Mouse (Mus musculus): ENCODE results near the gene Pdcd2l. TPM values are rescaled to one million over a fixed set of nuclear protein-coding genes. Genes with fewer than 3 reads are reported as not detected.

Pdcd2l gene
- total RNA-seq, 2 experiments from 2014 or later, result 22.8 to 25.4 TPM

DNA sequence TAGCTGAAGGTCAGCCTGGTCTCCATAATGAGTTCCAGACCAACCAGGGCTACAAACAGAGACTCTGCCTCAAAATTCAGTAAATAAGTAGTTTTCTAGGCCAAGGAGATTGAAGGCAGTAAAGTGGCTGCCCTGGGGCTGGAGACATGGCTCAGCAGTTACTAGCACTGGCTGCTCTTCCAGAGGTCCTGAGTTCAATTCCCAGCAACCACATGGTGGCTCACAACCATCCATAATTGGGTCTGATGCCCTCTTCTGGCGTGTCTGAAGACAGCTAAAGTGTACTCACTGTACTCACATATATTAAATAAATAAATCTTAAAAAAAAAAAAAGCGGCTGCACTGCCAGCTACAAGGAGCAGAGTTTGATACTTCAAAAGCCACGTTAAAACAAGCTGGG lies 30.5 kb downstream of the Pdcd2l start:
- DNase-seq (ENCODE audit: low spot score in 2 of 2), result no peak
- intact Hi-C loops (cut with DNase I), result no loop called here

DNA sequence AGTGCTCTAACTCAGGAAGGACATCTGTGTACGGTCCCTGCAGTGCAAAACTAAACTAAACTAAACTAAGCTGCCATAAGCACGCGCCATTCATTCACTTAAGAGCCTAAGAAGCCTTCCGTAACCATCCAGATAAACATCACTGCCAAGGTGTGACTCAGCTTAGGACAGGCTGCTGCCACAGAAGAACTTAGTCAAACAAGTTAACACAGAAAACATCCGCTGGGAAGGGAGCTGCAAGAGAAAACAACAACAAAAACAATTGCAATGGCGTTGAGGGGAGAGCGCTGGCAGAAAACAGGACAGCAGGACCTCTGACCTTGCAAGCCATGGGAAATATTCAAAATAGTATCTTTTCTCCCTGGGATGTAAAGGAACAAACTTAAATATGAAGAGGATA lies 31.8 kb downstream of the Pdcd2l start:
- no peak for DNase-seq (ENCODE audit: low spot score in 2 of 2)
- intact Hi-C loops (cut with DNase I), result no loop called here

DNA sequence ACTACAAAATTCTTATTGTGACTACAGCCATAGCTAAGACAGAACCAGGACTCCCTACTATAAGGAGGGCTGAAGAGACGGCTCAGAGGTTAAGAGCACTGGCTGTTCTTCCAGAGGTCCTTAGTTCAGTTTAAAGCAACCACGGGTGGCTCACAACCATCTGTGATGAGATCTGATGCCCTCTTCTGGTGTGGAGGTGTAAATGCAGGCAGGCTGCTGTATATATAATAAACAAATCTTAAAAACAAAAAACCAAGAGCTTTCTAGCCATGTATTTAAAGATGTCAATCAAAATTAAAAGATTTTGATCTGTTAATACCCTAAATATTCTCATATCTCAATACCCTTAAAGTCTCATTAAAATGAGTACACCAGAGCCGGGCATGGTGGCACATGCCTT lies 37.3 kb downstream of the Pdcd2l start:
- intact Hi-C loops (cut with DNase I), result no loop called here
- no peak for DNase-seq (ENCODE audit: low spot score in 2 of 2)

DNA sequence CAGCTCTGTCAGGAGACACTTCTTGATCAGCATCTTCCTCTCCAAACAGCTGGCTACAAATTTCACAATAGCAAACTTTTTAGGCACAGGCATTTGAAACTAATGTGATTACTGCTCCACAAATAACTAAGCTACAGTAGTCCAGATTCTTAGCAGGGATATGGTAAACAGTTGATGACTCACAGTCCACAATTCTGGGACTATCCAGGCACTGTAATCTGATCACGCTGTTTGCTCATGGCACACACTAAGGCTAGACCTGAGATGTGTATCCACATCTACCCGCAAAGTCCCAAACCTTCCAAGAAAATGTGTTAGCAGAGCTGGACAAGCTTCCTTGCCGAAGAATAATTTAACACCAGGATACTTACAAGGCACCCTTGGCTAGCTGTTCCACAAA lies 38.5 kb downstream of the Pdcd2l start:
- no peak for DNase-seq (ENCODE audit: low spot score in 2 of 2)
- intact Hi-C loops (cut with DNase I), result no loop called here

- intact Hi-C loops (cut with DNase I), result no loop called here
- DNase-seq (ENCODE audit: low spot score in 2 of 2), result no peak
Measured at GRCm38 (mm10) chr7:34147193-34147592, 49.3 kb downstream of the Pdcd2l start.

DNA sequence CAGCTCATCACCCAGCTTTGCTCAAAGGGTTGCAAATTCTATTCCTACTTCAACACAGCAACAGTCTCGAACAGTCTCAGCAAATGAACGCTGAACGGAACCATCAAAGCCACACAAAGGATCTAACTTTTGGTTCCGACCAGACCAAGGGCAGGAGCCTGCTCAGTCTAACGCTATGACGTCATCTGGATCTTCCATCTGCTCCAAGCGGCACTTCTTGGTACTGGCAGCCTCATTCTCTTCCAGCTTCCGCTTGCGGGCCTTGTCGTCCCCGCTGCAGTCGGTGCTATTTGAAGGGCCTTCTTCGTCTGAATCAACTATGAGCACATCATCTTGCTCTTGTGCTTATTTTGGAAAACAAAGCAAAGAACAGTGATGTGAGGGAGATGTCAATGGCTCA lies 55.3 kb downstream of the Pdcd2l start:
- peak; percentile 29 to 64 for DNase-seq (ENCODE audit: low spot score in 2 of 2)

DNA sequence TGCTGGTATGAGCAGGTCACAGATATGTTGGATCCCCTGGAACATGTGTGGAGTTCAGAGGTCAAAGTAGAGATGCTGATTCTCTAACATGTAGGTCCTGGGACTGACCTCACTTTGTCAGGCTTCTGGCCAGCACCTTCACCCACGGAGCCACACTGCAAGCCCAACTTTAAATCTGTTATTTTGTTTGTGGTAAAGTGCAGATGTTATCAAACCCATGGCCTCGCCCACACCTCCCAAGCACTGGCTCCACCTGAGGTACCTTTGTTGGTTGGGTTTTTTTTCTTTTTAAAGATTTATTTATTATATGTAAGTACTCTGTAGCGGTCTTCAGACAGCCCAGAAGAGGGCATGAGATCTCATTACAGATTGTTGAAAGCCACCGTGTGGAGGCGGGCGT lies 57.0 kb downstream of the Pdcd2l start:
- intact Hi-C loops (cut with DNase I), result no loop called here
- no peak for DNase-seq (ENCODE audit: low spot score in 2 of 2)

More for the DNA sequence above, 55.3 kb downstream of the Pdcd2l start:
- intact Hi-C loops (cut with DNase I), result no loop called here

Other genes starting within 250 kb of the Pdcd2l start
- not detected for gene Scgb2b27, start 182.7 kb downstream of the Pdcd2l start, total RNA-seq (2021)
- not detected for gene Scgb1b27, start 175.2 kb downstream of the Pdcd2l start, total RNA-seq (2021)
- gene Scgb1b30, start 101.2 kb downstream of the Pdcd2l start, total RNA-seq (2021), result not detected
- 10 to 100 TPM; 10.2 to 12.1 TPM for gene Wtip, start 63.4 kb downstream of the Pdcd2l start, total RNA-seq (2021)
- gene Uba2, start 27.1 kb downstream of the Pdcd2l start, total RNA-seq (2021), result 10 to 100 TPM; 81.0 to 81.1 TPM
- gene Gpi1, start 33.7 kb upstream of the Pdcd2l start, total RNA-seq (2021), result 100 to 1,000 TPM; 676 to 689 TPM
- not detected for gene Gm6096, start 54.4 kb upstream of the Pdcd2l start, total RNA-seq (2021)
- 10 to 100 TPM; 40.2 to 49.3 TPM for gene 4931406P16Rik, start 116.9 kb upstream of the Pdcd2l start, total RNA-seq (2021)
- 10 to 100 TPM; 70.2 to 72.7 TPM for gene Lsm14a, start 196.7 kb upstream of the Pdcd2l start, total RNA-seq (2021)